Mouse (Mus musculus): Measurements from ENCODE around the gene Atp7a.

The Atp7a gene

GRCm38 (mm10) chrX:106080811-106081443 lies 53.9 kb downstream of the Atp7a start:
- DNase-seq (ENCODE audit: low spot score in 2 of 2), result no peak

DNA sequence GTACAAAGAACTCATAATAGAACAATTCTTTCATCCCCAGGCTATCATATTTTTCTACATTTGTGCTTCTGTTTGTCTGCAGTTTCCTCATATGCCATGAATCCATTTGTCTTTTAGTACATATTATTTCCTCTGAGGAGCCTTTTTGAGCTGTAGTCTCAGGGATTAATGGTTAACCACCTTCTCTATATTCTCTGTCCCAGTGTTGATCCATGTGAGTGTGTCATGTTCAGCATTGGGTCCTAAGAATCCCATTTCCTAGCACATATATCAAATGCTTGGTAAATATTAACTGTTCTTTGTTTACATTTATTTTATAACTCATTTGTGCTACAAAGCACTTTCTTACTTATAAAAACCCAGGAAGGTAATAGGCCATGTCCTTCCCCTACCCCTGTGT lies 55.4 kb downstream of the Atp7a start:
- DNase-seq (ENCODE audit: low spot score in 2 of 2), result no peak

DNA sequence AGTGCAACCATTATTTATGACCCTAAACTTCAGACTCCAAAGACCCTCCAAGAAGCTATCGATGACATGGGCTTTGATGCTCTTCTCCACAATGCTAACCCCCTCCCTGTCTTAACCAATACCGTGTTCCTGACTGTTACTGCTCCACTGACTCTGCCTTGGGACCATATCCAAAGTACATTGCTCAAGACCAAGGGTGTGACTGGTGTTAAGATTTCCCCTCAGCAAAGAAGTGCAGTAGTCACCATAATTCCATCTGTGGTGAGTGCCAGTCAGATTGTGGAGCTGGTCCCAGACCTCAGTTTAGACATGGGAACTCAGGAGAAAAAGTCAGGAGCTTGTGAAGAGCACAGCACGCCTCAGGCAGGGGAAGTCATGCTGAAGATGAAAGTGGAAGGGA lies 58.1 kb downstream of the Atp7a start:
- no peak for DNase-seq (ENCODE audit: low spot score in 2 of 2)

- DNase-seq (ENCODE audit: low spot score in 2 of 2), result no peak
These were observed 58.5 kb downstream of the Atp7a start for GRCm38 (mm10) chrX:106085564-106085963.

DNA sequence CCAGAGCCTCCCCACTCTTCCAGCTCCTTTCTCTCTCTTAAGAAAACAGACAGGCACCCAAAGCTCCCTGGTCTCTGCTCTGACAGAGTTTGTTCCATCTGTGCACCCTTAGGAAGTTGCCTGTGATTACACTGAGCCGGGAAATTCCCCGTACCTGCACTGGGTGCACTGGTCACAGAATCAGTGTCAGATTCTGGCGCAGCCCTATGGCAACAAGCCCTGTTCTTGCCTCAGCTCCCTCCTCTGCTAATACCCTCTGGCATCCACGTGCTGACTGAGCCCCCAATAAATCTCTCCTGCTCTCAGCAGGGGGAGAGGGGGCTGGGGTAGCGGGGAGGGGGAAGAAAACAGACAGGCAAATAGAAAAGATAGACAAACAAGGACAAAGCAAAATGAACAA lies 65.9 kb downstream of the Atp7a start:
- DNase-seq (ENCODE audit: low spot score in 2 of 2), result no peak

- peak in 1 of 2 experiments; percentile 6 for DNase-seq (ENCODE audit: low spot score in 2 of 2)
These were observed 78.4 kb downstream of the Atp7a start for GRCm38 (mm10) chrX:106105464-106105863.

DNA sequence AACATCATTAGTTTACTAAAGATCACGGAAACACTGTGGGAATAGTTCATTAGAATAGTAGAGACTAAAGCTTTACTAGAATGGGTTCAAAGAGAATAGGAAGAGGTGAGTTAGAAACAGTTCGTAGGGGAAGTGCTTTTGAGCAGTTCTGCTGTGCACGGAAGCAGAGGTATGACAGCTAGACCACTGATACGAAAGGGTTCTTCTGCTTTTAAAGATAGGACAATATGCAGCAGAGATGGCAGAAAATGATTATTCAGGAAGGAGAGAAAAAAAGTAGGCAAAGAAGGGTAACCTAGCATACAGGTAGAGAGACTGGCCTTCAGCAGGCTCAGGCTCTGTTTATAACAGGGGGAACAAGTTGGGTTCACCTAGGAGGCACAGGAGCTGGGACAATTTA lies 86.8 kb downstream of the Atp7a start:
- no peak for DNase-seq (ENCODE audit: low spot score in 2 of 2)

GRCm38 (mm10) chrX:106114674-106115073 lies 87.6 kb downstream of the Atp7a start:
- no peak for DNase-seq (ENCODE audit: low spot score in 2 of 2)

DNA sequence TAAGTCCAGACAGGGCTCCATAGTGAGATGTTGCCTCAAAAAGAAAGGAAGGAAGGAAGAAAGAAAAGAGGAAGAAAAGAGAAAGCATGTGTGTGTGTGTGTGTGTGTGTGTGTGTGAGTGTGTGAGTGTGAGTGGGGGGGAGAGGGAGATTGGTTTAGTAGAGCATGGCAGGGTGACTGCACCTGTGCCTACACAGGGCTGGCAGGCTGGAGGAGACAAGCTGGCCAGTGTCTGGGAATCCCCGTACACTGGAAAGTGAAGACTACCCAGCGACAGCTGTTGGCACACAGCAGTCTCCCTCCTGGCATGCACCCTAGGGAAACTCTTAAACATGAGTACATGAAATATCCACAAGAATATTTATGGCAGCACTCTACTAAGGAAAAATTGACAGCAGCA lies 95.7 kb downstream of the Atp7a start:
- no peak for DNase-seq (ENCODE audit: low spot score in 2 of 2)

- no peak for DNase-seq (ENCODE audit: low spot score in 2 of 2)
These were observed 101.2 kb downstream of the Atp7a start for GRCm38 (mm10) chrX:106128283-106128682.

DNA sequence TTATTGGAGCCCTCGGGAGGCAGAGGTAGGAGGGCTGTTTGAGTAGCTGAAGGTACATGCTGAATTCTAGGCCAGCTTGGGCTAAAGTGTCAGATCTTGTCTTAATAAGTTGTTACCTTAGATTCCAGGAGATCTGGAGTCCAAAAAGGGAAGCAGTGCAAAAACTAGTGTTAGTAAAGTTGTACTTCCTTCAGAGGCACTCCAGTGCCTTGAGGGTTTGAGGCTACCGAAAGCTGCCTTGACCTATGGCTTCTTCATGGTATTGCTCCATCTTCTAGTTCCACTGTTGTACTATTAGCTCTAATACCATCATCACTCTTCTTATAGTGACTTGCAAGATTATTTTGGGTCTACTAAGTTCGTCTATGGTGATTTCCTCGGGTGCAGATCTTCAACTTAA lies 102.8 kb downstream of the Atp7a start:
- DNase-seq (ENCODE audit: low spot score in 2 of 2), result no peak

- no peak for DNase-seq (ENCODE audit: low spot score in 2 of 2)
These were observed 107.8 kb downstream of the Atp7a start for GRCm38 (mm10) chrX:106134916-106135315.

GRCm38 (mm10) chrX:106135484-106135883 lies 108.4 kb downstream of the Atp7a start:
- DNase-seq (ENCODE audit: low spot score in 2 of 2), result no peak

GRCm38 (mm10) chrX:106135916-106136575 lies 109.0 kb downstream of the Atp7a start:
- DNase-seq (ENCODE audit: low spot score in 2 of 2), result no peak

GRCm38 (mm10) chrX:106139309-106140070 lies 112.4 kb downstream of the Atp7a start:
- no peak for DNase-seq (ENCODE audit: low spot score in 2 of 2)

DNA sequence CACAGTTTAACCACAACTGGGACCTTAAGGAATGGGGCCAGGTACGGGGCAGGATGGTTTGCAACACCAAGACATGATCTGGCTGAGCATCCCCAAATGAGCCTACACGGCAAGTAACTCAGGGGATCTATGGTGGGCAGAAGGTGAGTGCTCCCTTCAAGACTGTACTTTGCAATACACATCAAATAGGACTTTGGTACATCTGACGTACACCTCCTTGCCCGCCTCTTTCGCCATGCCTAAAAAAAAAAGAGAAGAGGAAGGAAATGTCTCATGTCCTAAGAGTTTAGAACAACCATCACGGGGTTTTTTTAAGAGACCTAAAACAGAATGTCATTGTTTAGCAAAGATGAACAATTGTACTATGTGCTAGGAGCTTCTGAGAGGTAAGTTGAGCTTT lies 115.9 kb downstream of the Atp7a start, which contains the start of gene Tlr13:
Gene Tlr13, plus strand, starts transcription at position 269 of the 400 bp plus-strand sequence.
- DNase-seq (ENCODE audit: low spot score in 2 of 2), result no peak

DNA sequence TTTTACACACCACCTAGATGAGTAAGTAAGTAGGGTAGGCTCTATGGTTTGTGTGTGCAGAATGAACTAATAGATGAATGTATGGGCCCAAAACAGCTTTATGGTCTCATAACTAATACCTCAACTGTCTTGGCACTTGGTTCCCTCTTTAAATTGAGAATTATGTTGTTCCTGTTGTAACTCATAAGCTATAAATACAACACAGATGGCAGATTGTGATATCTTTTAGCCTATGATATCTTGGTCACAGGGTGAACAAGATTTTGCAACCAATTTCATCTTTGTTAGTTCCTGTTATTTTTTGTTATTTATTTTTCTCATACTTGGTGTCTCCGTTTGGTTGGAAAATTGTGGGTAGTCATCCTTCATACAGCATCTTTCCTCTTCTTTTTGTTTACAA lies 121.1 kb downstream of the Atp7a start:
- no peak for DNase-seq (ENCODE audit: low spot score in 2 of 2)

DNA sequence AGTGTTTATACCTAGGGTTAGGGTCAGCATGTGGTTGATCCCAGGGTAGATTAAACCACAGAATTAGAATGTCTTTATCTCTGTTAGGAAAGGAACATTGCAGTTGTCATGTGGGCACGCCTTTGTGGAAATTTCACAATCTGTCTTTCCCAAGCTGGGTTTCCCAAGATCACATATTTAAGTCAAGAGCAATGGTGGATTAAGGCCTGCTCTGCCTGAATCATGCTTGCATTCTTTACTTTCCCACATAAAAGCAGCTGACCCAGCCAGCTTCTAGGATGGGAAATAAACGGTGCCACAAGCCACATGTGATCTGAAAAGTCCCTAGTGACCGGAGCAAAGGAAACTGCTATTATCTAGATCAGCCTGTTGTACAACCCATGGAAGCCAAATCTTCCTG lies 122.4 kb downstream of the Atp7a start:
- no peak for DNase-seq (ENCODE audit: low spot score in 2 of 2)

DNA sequence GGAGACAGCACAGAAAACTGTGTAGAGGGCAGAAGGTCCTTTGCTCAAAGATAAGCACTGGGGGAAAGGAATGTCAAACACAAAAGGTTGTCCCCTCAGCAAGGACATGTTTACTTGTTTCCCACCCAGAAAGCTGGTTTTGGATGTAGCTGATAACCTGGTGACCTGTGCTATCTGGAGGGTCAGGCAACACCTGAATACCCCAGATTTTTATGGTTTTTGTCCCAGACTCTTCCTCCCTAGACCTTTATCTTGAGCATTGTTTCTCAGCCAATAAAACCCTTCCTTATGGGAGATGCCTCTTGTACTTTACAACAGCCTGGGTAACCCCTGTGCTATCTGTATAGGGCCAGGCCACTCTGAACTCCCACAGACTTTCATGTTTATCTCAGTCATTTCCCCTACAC lies 127.1 kb downstream of the Atp7a start:
- DNase-seq (ENCODE audit: low spot score in 2 of 2), result no peak

DNA sequence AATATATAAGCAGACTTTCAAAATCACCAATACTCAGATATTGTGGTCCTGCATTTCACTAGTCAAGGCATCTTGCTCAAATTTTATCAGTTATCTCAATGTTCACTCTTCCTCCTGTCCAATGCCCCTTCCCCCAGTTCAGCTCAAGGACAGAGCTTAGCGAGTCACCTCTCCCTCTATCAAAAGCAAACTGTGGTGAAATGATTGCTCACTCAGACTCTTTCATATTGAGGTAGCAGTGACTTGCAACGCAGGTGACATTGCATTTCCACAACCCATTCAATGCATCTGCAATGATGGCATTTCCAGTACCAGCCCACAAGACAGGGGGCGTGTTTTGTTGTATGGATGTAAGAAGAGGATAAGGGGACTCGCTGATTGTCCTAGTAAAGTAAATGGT lies 128.8 kb downstream of the Atp7a start:
- DNase-seq (ENCODE audit: low spot score in 2 of 2), result no peak

- no peak for DNase-seq (ENCODE audit: low spot score in 2 of 2)
These were observed 136.9 kb downstream of the Atp7a start for GRCm38 (mm10) chrX:106163995-106164394.

GRCm38 (mm10) chrX:106164555-106164954 lies 137.5 kb downstream of the Atp7a start:
- no peak for DNase-seq (ENCODE audit: low spot score in 2 of 2)

DNA sequence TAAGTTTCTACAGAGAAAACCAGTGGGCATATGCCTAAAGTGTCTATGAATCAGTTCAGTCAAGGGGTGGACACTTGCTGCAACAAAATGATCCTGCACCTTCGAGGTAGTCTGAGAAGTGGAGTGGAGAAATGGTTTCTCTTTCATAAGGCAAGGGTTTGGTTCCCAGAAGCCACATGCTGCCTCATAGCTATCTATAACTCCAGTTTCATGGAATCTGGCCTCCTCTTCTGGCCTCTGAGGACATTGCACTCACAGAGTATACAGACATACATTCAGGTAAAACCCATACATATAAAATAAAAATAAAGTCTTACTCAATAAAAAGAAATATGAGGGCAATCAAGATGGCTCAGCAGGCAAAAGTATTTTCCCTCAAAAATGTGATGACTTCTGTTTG lies 138.0 kb downstream of the Atp7a start:
- no peak for DNase-seq (ENCODE audit: low spot score in 2 of 2)

Measured in spleen, postnatal 14 days (tissue).